Mouse (Mus musculus): ENCODE measurements around the gene Zfp383. TPM values are rescaled to one million over a fixed set of nuclear protein-coding genes. Genes with fewer than 3 reads are reported as not detected.
A peak's percentile ranks its signal among the peaks of the same experiment; 100 is the strongest.
"Not testable (repeated sequence)": the region's sequence is repeated elsewhere in the genome, so short reads cannot be mapped to it uniquely, and the experiment has no call there.

Gene Zfp383
- 0.44 TPM in 1 of 2 replicates, not detected in the other for total RNA-seq (2014; fragmentation: Nextera tagmentation)
- total RNA-seq (2017) = 1.6 and 2.2 TPM in 2 replicates
- 0.04 and 0.08 TPM in 2 replicates for polyA plus RNA-seq (2012)

DNA sequence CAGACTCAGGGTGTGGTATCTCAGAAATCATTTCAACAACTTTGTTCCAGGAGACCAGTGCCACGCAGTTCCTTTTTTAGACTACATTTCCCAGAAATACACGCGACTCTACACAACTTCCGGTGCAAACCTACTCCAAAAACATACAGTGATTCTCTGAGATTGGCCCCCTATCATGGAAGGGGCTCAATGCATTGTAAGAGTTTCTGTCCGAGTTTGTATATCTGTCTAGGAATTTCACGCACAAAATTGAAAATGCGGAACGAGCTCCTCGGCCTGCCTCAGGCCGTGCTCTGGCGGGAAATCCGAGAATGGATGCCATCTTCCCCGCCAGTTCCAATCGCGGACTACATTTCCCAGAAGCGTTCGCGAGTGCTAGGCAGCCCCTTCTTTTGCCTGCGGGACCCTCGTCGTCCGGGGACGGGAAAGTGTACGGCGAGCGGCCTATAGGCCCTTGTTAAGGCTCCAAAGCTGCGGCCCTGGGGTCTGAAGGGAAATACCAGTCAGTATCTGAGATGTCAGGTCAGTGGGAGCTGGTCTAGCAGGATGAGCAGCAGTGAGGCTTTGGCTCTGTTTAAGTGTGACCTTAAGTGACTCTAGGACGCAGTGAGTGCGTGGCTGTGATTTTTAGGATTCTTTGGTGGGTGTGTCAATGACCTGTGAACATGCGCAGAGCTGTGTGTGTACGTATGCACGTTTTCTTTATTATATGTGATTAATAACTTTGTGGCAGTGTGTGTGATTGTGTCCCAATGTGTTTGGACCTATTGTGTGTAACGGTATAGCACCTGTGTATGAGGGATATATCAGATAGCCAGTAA is at the start of gene Zfp383:
TSS of gene Zfp383 (plus strand) at position 94 of the 821 bp plus-strand sequence.
- peaks cover 20% of the 10 kb centered on the region for H3K36me3 ChIP-seq (replicated peaks)
- H3K27me3 ChIP-seq (ENCODE audit: insufficient read depth, low read length) = no peaks in the 10 kb centered on the region
- peak; percentile 61 for DNase-seq (ENCODE audit: low spot score)
- peak; percentile 70 for ATAC-seq (ENCODE audit: extremely low read depth, insufficient number of reproducible peaks, low FRiP score, poor library complexity, severe bottlenecking)
- H3K4me1 ChIP-seq (ENCODE audit: insufficient read depth, low read depth, low read length) = peaks cover 19% of the 10 kb centered on the region
- TF ChIP-seq CTCF (IDR thresholded peaks at IDR 0.05; ENCODE audit: low read depth, low read length) (no peak), TAL1 (conservative IDR thresholded peaks at IDR 0.05; ENCODE audit: low read depth, low read length) (no peak), POLR2AphosphoS5 (IDR thresholded peaks at IDR 0.05; ENCODE audit: insufficient replicate concordance, low read depth, low read length) (no peak), GATA2 (IDR thresholded peaks at IDR 0.05; ENCODE audit: borderline replicate concordance, low read depth, low read length) (no peak), GATA1 (IDR thresholded peaks at IDR 0.05; ENCODE audit: borderline replicate concordance, low read length) (no peak)
- no peaks in the 10 kb centered on the region for H3K9me3 ChIP-seq (replicated peaks)
- peak within 1 kb of the TSS; percentile 75 for H3K4me3 ChIP-seq (ENCODE audit: low read depth, low read length)

DNA sequence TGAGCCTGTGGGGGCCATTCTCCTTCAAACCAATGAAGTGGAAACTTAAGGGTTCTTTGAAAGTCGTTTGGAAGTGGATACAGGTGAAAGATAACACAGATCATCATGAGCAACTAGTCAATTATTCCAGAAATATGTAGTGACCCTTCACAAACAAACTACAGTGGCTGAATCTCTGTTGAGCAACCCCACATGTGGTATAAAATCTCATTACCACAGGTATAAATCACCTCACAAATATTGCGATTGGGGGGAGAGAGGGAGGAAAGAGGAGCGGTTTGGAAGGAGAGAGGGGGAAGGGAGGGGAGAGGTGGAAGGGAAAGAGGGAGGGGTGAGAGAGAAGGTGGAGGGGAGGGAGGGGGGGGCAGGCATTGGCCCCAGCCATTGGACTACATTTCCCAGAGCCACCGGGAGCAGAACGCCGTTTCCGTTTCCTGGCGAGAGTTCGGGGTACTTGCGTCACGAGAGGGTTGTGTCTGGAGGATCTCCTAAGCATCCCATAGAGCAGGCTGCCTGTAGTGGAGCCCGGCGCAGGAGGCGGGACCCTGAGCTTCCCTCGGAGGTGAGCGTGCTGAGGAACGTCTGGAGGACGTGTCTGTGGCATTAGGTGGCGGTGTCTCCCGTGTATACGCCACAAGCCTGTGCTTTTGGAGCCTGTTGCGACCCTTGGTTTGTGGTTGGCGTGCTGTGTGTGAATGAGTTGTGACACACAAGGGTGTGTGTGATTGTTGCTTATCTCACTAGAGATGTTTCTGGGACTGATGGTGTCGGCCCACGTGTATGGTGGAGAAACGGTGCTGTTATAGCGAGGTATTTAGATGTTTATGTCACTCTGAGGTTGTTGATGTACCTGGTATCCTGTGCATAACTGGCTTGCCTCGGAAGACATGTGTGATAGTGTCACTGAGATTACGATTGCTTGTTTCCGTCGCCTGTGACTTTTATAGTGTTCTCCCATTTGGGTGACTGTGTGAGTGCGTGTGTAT is 48.2 kb upstream of the Zfp383 start, which contains the start of gene Zfp420:
TSS of gene Zfp420 (plus strand) at position 448 of the 986 bp plus-strand sequence.
- ATAC-seq (ENCODE audit: extremely low read depth, insufficient number of reproducible peaks, low FRiP score, poor library complexity, severe bottlenecking) (peak; percentile 97), DNase-seq (ENCODE audit: low spot score) (peak; percentile 79)
- TF ChIP-seq POLR2AphosphoS5 (IDR thresholded peaks at IDR 0.05; ENCODE audit: insufficient replicate concordance, low read depth, low read length) = no peak
- TF ChIP-seq GATA2 (IDR thresholded peaks at IDR 0.05; ENCODE audit: borderline replicate concordance, low read depth, low read length) = no peak
- TF ChIP-seq GATA1 (IDR thresholded peaks at IDR 0.05; ENCODE audit: borderline replicate concordance, low read length) = no peak
- no peak for TF ChIP-seq CTCF (IDR thresholded peaks at IDR 0.05; ENCODE audit: low read depth, low read length)
- TF ChIP-seq TAL1 (conservative IDR thresholded peaks at IDR 0.05; ENCODE audit: low read depth, low read length) = no peak

DNA sequence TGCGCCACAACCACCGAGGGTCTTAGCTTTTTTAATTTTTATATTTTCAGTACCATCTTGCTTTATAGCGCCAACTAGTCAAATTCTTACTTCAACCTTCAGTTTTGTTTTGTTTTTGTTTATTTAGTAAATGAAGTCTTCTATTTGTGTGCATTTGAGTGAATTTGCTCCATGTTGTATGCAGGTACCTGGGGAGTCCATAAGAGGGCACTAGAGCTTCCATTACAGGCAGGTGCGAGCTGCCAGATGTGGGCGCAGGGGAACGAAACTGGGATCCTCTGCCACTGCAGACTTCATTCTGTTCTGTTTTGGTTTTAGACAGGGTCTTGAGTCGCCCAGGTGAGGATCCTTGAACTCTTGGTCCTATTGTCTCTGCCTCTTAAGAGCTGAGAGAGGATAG is 46.4 kb upstream of the Zfp383 start:
- H3K27me3 ChIP-seq (ENCODE audit: insufficient read depth, low read length) = no peaks in the 10 kb centered on the region
- H3K4me1 ChIP-seq (ENCODE audit: insufficient read depth, low read depth, low read length) = peaks cover 18% of the 10 kb centered on the region
- DNase-seq (ENCODE audit: low spot score) (no peak), ATAC-seq (ENCODE audit: extremely low read depth, insufficient number of reproducible peaks, low FRiP score, poor library complexity, severe bottlenecking) (no peak)
- TF ChIP-seq TAL1 (conservative IDR thresholded peaks at IDR 0.05; ENCODE audit: low read depth, low read length) (no peak), POLR2AphosphoS5 (IDR thresholded peaks at IDR 0.05; ENCODE audit: insufficient replicate concordance, low read depth, low read length) (no peak), GATA1 (IDR thresholded peaks at IDR 0.05; ENCODE audit: borderline replicate concordance, low read length) (no peak), CTCF (IDR thresholded peaks at IDR 0.05; ENCODE audit: low read depth, low read length) (no peak), GATA2 (IDR thresholded peaks at IDR 0.05; ENCODE audit: borderline replicate concordance, low read depth, low read length) (no peak)
- no peak overlapping the region for H3K4me3 ChIP-seq (ENCODE audit: low read depth, low read length)
- peaks cover 15% of the 10 kb centered on the region for H3K36me3 ChIP-seq (replicated peaks)
- H3K9me3 ChIP-seq (replicated peaks) = no peaks in the 10 kb centered on the region

More for the DNA sequence above, 48.2 kb upstream of the Zfp383 start, which contains the start of gene Zfp420:
- H3K4me1 ChIP-seq (ENCODE audit: insufficient read depth, low read depth, low read length) = peaks cover 18% of the 10 kb centered on the region
- no peaks in the 10 kb centered on the region for H3K27me3 ChIP-seq (ENCODE audit: insufficient read depth, low read length)
- peaks cover 15% of the 10 kb centered on the region for H3K36me3 ChIP-seq (replicated peaks)
- peak within 1 kb of the TSS; percentile 74 for H3K4me3 ChIP-seq (ENCODE audit: low read depth, low read length)
- H3K9me3 ChIP-seq (replicated peaks) = no peaks in the 10 kb centered on the region

DNA sequence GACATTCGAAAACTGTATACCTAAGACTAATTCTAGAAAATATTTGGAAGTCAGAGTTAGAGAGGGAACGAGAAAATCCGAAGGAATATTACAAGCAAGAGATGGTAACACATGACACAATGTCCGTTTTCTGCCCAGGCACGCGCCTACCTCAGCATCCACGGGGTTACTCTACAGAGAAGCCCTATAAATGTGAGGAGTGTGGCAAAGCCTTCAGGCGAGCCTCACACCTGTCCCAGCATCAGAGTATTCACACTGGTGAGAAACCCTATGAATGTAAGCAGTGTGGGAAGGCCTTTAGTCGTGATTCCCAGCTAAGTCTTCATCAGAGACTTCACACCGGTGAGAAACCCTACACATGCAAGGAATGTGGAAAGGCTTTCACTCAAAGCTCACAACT is 33.8 kb upstream of the Zfp383 start:
- no peak for ATAC-seq (ENCODE audit: extremely low read depth, insufficient number of reproducible peaks, low FRiP score, poor library complexity, severe bottlenecking)
- TF ChIP-seq GATA1 (IDR thresholded peaks at IDR 0.05; ENCODE audit: borderline replicate concordance, low read length) (no peak), GATA2 (IDR thresholded peaks at IDR 0.05; ENCODE audit: borderline replicate concordance, low read depth, low read length) (no peak), TAL1 (conservative IDR thresholded peaks at IDR 0.05; ENCODE audit: low read depth, low read length) (no peak), CTCF (IDR thresholded peaks at IDR 0.05; ENCODE audit: low read depth, low read length) (no peak), POLR2AphosphoS5 (IDR thresholded peaks at IDR 0.05; ENCODE audit: insufficient replicate concordance, low read depth, low read length) (no peak)
- peaks cover 28% of the 10 kb centered on the region for H3K9me3 ChIP-seq (replicated peaks)

DNA sequence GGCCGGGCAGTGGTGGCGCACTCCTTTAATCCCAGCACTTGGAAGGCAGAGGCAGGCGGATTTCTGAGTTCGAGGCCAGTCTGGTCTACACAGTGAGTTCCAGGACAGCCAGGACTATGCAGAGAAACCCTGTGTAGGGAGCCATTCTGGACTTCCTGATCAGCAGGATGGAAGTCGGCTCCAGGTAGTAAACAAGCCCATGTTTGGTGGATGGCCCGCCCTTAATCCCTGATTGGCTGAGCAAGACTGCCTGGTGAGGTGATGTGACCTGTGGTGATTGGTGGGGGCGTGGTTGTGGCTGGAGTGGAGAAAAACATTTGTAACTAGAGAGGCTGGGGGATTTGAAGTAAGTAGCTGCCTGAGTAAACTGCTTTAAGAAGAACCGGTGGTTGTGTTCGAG is 30.5 kb upstream of the Zfp383 start:
- not testable (repeated sequence) for DNase-seq (ENCODE audit: low spot score); H3K4me3 ChIP-seq (ENCODE audit: low read depth, low read length); H3K4me1 ChIP-seq (ENCODE audit: insufficient read depth, low read depth, low read length); ATAC-seq (ENCODE audit: extremely low read depth, insufficient number of reproducible peaks, low FRiP score, poor library complexity, severe bottlenecking); H3K27me3 ChIP-seq (ENCODE audit: insufficient read depth, low read length)
- H3K9me3 ChIP-seq (replicated peaks) = peaks cover 30% of the 10 kb centered on the region
- peaks cover 14% of the 10 kb centered on the region for H3K36me3 ChIP-seq (replicated peaks)

More for the DNA sequence above, 33.8 kb upstream of the Zfp383 start:
- no peaks in the 10 kb centered on the region for H3K27me3 ChIP-seq (ENCODE audit: insufficient read depth, low read length)
- H3K4me1 ChIP-seq (ENCODE audit: insufficient read depth, low read depth, low read length) = no peaks in the 10 kb centered on the region
- no peak overlapping the region for H3K4me3 ChIP-seq (ENCODE audit: low read depth, low read length)
- H3K36me3 ChIP-seq (replicated peaks) = peaks cover 14% of the 10 kb centered on the region
- no peak for DNase-seq (ENCODE audit: low spot score)

DNA sequence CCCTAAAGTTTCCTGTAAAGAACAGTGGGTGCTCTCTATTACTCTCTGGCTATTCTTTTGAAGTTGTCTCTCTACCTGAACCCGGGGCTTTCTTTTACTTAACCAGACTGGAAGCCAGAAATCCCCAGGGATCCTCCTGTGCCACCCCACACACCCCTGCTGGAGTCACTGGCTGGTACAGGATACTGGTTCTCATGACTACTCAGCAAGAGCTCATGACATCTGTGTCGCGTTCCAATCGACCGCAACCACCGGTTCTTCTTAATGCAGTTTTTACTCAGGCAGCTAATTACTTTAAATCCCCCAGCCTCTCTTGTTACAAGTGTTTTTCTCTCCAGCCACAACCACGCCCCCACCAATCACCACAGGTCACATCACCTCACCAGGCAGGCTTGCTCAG is 28.0 kb upstream of the Zfp383 start:
- peaks cover 5% of the 10 kb centered on the region for H3K36me3 ChIP-seq (replicated peaks)
- H3K9me3 ChIP-seq (replicated peaks) = peaks cover 33% of the 10 kb centered on the region
- no peaks in the 10 kb centered on the region for H3K27me3 ChIP-seq (ENCODE audit: insufficient read depth, low read length)
- no peak for TF ChIP-seq GATA1 (IDR thresholded peaks at IDR 0.05; ENCODE audit: borderline replicate concordance, low read length)
- TF ChIP-seq CTCF (IDR thresholded peaks at IDR 0.05; ENCODE audit: low read depth, low read length) = no peak
- no peak for TF ChIP-seq TAL1 (conservative IDR thresholded peaks at IDR 0.05; ENCODE audit: low read depth, low read length)
- no peak for TF ChIP-seq GATA2 (IDR thresholded peaks at IDR 0.05; ENCODE audit: borderline replicate concordance, low read depth, low read length)
- no peak for TF ChIP-seq POLR2AphosphoS5 (IDR thresholded peaks at IDR 0.05; ENCODE audit: insufficient replicate concordance, low read depth, low read length)
- H3K4me3 ChIP-seq (ENCODE audit: low read depth, low read length) = no peak overlapping the region
- DNase-seq (ENCODE audit: low spot score) = no peak
- H3K4me1 ChIP-seq (ENCODE audit: insufficient read depth, low read depth, low read length) = no peaks in the 10 kb centered on the region
- no peak for ATAC-seq (ENCODE audit: extremely low read depth, insufficient number of reproducible peaks, low FRiP score, poor library complexity, severe bottlenecking)

Data from G1E (cell line).